Mouse (Mus musculus): Measurements from ENCODE around the gene Dennd1a. TPM values are rescaled to one million over a fixed set of nuclear protein-coding genes. Genes with fewer than 3 reads are reported as not detected.
A peak's percentile ranks its signal among the peaks of the same experiment; 100 is the strongest.

Gene Dennd1a
- polyA plus RNA-seq, 1 experiment from 2014 or later = 12.2 TPM

- ATAC-seq (ENCODE audit: insufficient number of reproducible peaks, insufficient read depth, low FRiP score, low read depth) = no peak
- H3K4me2 ChIP-seq (replicated peaks; ENCODE audit: low read depth, low read length) = no peak overlapping the region
- no peaks in the 10 kb centered on the region for H3K27me3 ChIP-seq (ENCODE audit: control insufficient read depth, insufficient read depth, low read length)
- no peak overlapping the region for H3K9ac ChIP-seq (replicated peaks; ENCODE audit: low read depth, low read length)
- H3K4me1 ChIP-seq (ENCODE audit: control insufficient read depth, insufficient read depth, low read length) = no peaks in the 10 kb centered on the region
- no peaks in the 10 kb centered on the region for H3K9me3 ChIP-seq (ENCODE audit: control insufficient read depth, low read depth, low read length)
- no peak overlapping the region for H3K27ac ChIP-seq (ENCODE audit: low read length)
- H3K4me3 ChIP-seq (ENCODE audit: low read depth, low read length) = no peak overlapping the region
- WGBS = 92% methylated on average over 3 of the region's 3 CpGs
- no peaks in the 10 kb centered on the region for H3K36me3 ChIP-seq (ENCODE audit: control insufficient read depth, insufficient read depth, low read length)
Observed at GRCm38 (mm10) chr2:37974201-37974600, 313.0 kb downstream of the Dennd1a start.

- H3K27me3 ChIP-seq (ENCODE audit: control insufficient read depth, insufficient read depth, low read length) = no peaks in the 10 kb centered on the region
- WGBS = 63% methylated on average over 6 of the region's 6 CpGs
- H3K9ac ChIP-seq (replicated peaks; ENCODE audit: low read depth, low read length) = no peak overlapping the region
- no peaks in the 10 kb centered on the region for H3K4me1 ChIP-seq (ENCODE audit: control insufficient read depth, insufficient read depth, low read length)
- H3K9me3 ChIP-seq (ENCODE audit: control insufficient read depth, low read depth, low read length) = no peaks in the 10 kb centered on the region
- H3K4me3 ChIP-seq (ENCODE audit: low read depth, low read length) = no peak overlapping the region
- no peak overlapping the region for H3K27ac ChIP-seq (ENCODE audit: low read length)
- no peaks in the 10 kb centered on the region for H3K36me3 ChIP-seq (ENCODE audit: control insufficient read depth, insufficient read depth, low read length)
- H3K4me2 ChIP-seq (replicated peaks; ENCODE audit: low read depth, low read length) = no peak overlapping the region
- no peak for ATAC-seq (ENCODE audit: insufficient number of reproducible peaks, insufficient read depth, low FRiP score, low read depth)
Observed at GRCm38 (mm10) chr2:37972621-37973020, 314.6 kb downstream of the Dennd1a start.

GRCm38 (mm10) chr2:37971726-37972125, 315.5 kb downstream of the Dennd1a start:
- WGBS = 60% methylated on average over 1 of the region's 1 CpGs
- H3K4me1 ChIP-seq (ENCODE audit: control insufficient read depth, insufficient read depth, low read length) = no peaks in the 10 kb centered on the region

GRCm38 (mm10) chr2:37969713-37970485, 317.3 kb downstream of the Dennd1a start:
- Histone ChIP-seq H3K9ac (replicated peaks; ENCODE audit: low read depth, low read length) (no peak overlapping the region), H3K36me3 (ENCODE audit: control insufficient read depth, insufficient read depth, low read length) (no peaks in the 10 kb centered on the region), H3K4me1 (ENCODE audit: control insufficient read depth, insufficient read depth, low read length) (no peaks in the 10 kb centered on the region), H3K4me2 (replicated peaks; ENCODE audit: low read depth, low read length) (no peak overlapping the region), H3K27ac (ENCODE audit: low read length) (no peak overlapping the region), H3K27me3 (ENCODE audit: control insufficient read depth, insufficient read depth, low read length) (no peaks in the 10 kb centered on the region), H3K4me3 (ENCODE audit: low read depth, low read length) (no peak overlapping the region), H3K9me3 (ENCODE audit: control insufficient read depth, low read depth, low read length) (no peaks in the 10 kb centered on the region)
- 53% methylated on average over 5 of the region's 5 CpGs for WGBS
- no peak for ATAC-seq (ENCODE audit: insufficient number of reproducible peaks, insufficient read depth, low FRiP score, low read depth)

More at GRCm38 (mm10) chr2:37971726-37972125, 315.5 kb downstream of the Dennd1a start:
- no peak for ATAC-seq (ENCODE audit: insufficient number of reproducible peaks, insufficient read depth, low FRiP score, low read depth)
- Histone ChIP-seq H3K9ac (replicated peaks; ENCODE audit: low read depth, low read length) (no peak overlapping the region), H3K9me3 (ENCODE audit: control insufficient read depth, low read depth, low read length) (no peaks in the 10 kb centered on the region), H3K27me3 (ENCODE audit: control insufficient read depth, insufficient read depth, low read length) (no peaks in the 10 kb centered on the region), H3K27ac (ENCODE audit: low read length) (no peak overlapping the region), H3K4me2 (replicated peaks; ENCODE audit: low read depth, low read length) (no peak overlapping the region), H3K36me3 (ENCODE audit: control insufficient read depth, insufficient read depth, low read length) (no peaks in the 10 kb centered on the region), H3K4me3 (ENCODE audit: low read depth, low read length) (no peak overlapping the region)

DNA sequence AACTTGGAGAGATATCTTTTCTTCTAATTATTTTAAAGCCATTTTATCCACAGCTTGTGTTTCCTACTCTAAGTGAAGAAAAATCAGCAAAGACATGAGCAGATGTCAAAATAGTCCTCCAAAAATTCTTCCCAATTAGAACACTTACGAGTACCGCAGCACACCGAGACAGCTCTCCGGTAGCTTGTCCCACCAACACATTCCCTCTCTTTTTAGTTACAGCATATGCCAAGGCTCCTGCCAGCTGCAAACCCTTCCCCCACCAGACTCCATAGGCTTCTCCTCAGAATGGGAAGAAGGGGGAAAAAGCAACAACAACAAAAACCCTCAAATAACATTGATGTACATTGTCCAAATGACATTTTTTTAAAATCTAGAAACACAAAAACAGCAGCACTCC, 322.7 kb downstream of the Dennd1a start:
- Histone ChIP-seq H3K27me3 (ENCODE audit: control insufficient read depth, insufficient read depth, low read length) (no peaks in the 10 kb centered on the region), H3K9ac (replicated peaks; ENCODE audit: low read depth, low read length) (no peak overlapping the region), H3K9me3 (ENCODE audit: control insufficient read depth, low read depth, low read length) (no peaks in the 10 kb centered on the region), H3K4me1 (ENCODE audit: control insufficient read depth, insufficient read depth, low read length) (no peaks in the 10 kb centered on the region; the same call in 1 of the 2 replicates), H3K27ac (ENCODE audit: low read length) (no peak overlapping the region), H3K4me3 (ENCODE audit: low read depth, low read length) (no peak overlapping the region), H3K36me3 (ENCODE audit: control insufficient read depth, insufficient read depth, low read length) (no peaks in the 10 kb centered on the region), H3K4me2 (replicated peaks; ENCODE audit: low read depth, low read length) (no peak overlapping the region)
- no peak for ATAC-seq (ENCODE audit: insufficient number of reproducible peaks, insufficient read depth, low FRiP score, low read depth)
- WGBS = 88% methylated on average over 4 of the region's 4 CpGs

DNA sequence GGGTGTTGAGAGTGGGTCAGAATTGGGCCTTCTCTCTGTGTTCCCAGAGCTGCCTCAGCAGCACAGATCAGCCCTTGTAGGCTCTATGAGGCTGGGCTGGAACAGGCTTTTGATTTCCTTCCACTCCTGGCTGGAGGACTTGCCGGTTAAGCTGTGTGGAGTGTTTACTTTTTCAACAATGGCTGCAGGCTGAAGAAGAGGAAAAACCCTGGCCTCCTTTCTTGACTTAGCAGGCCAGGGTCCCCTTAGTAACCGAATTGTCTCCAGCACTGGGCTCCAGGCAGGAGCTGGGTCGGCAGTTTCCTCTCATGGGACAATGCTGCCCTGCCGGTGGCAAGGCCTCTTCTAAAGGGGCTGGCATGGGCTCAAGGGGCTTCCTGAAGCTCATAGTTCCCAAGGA, 323.8 kb downstream of the Dennd1a start:
- no peak overlapping the region for H3K4me2 ChIP-seq (replicated peaks; ENCODE audit: low read depth, low read length)
- H3K4me1 ChIP-seq (ENCODE audit: control insufficient read depth, insufficient read depth, low read length) = no peaks in the 10 kb centered on the region; the same call in 1 of the 2 replicates
- H3K9ac ChIP-seq (replicated peaks; ENCODE audit: low read depth, low read length) = no peak overlapping the region
- no peak overlapping the region for H3K4me3 ChIP-seq (ENCODE audit: low read depth, low read length)
- no peaks in the 10 kb centered on the region for H3K36me3 ChIP-seq (ENCODE audit: control insufficient read depth, insufficient read depth, low read length)
- ATAC-seq (ENCODE audit: insufficient number of reproducible peaks, insufficient read depth, low FRiP score, low read depth) = peak; percentile 49; the same call in 1 of the 2 replicates
- H3K27ac ChIP-seq (ENCODE audit: low read length) = no peak overlapping the region
- whole genome bisulfite sequencing = 50% methylated on average over 4 of the region's 4 CpGs
- H3K9me3 ChIP-seq (ENCODE audit: control insufficient read depth, low read depth, low read length) = no peaks in the 10 kb centered on the region
- H3K27me3 ChIP-seq (ENCODE audit: control insufficient read depth, insufficient read depth, low read length) = no peaks in the 10 kb centered on the region

DNA sequence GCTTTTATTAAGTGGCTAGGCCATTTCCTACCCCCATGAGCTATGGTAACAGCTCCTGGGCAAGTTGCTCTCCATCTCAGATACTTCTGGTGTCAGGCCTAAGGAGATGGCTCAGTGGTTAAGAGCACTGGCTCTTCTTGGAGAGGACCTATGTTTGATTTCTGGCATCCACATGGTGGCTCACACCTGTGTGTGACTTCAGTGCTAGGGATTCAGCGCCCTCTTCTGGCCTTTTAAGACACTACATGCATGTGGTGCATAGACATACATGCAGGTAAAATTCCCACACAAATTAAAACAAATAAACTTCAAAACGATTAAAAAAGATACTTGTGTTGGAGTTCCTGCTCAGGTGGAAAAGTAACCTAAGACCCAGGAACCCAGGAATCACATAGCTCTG, 338.8 kb downstream of the Dennd1a start:
- H3K27ac ChIP-seq (ENCODE audit: low read length) = no peak overlapping the region
- no peaks in the 10 kb centered on the region for H3K27me3 ChIP-seq (ENCODE audit: control insufficient read depth, insufficient read depth, low read length)
- H3K36me3 ChIP-seq (ENCODE audit: control insufficient read depth, insufficient read depth, low read length) = no peaks in the 10 kb centered on the region
- no peak overlapping the region for H3K9ac ChIP-seq (replicated peaks; ENCODE audit: low read depth, low read length)
- H3K9me3 ChIP-seq (ENCODE audit: control insufficient read depth, low read depth, low read length) = no peaks in the 10 kb centered on the region
- no peak overlapping the region for H3K4me2 ChIP-seq (replicated peaks; ENCODE audit: low read depth, low read length)
- no peak for ATAC-seq (ENCODE audit: insufficient number of reproducible peaks, insufficient read depth, low FRiP score, low read depth)
- H3K4me1 ChIP-seq (ENCODE audit: control insufficient read depth, insufficient read depth, low read length) = 0 out of 2 replicates have a peak, but pooled peaks cover 3% of the 10 kb centered on the region
- no peak overlapping the region for H3K4me3 ChIP-seq (ENCODE audit: low read depth, low read length)
- 30% methylated on average over 2 of the region's 2 CpGs for WGBS

- no peak overlapping the region for H3K4me3 ChIP-seq (ENCODE audit: low read depth, low read length)
- WGBS = 41% methylated on average over 9 of the region's 9 CpGs
- no peaks in the 10 kb centered on the region for H3K9me3 ChIP-seq (ENCODE audit: control insufficient read depth, low read depth, low read length)
- no peaks in the 10 kb centered on the region for H3K27me3 ChIP-seq (ENCODE audit: control insufficient read depth, insufficient read depth, low read length)
- ATAC-seq (ENCODE audit: insufficient number of reproducible peaks, insufficient read depth, low FRiP score, low read depth) = no peak
- no peaks in the 10 kb centered on the region for H3K36me3 ChIP-seq (ENCODE audit: control insufficient read depth, insufficient read depth, low read length)
- H3K4me1 ChIP-seq (ENCODE audit: control insufficient read depth, insufficient read depth, low read length) = 0 out of 2 replicates have a peak, but pooled peaks cover 3% of the 10 kb centered on the region
- no peak overlapping the region for H3K9ac ChIP-seq (replicated peaks; ENCODE audit: low read depth, low read length)
- H3K27ac ChIP-seq (ENCODE audit: low read length) = no peak overlapping the region
- H3K4me2 ChIP-seq (replicated peaks; ENCODE audit: low read depth, low read length) = no peak overlapping the region
Observed at GRCm38 (mm10) chr2:37945598-37946336, 341.4 kb downstream of the Dennd1a start.

Data from stomach, embryonic 14.5 days (tissue).